Mouse (Mus musculus): ENCODE results near the gene Gm10401.

The Gm10401 gene

DNA sequence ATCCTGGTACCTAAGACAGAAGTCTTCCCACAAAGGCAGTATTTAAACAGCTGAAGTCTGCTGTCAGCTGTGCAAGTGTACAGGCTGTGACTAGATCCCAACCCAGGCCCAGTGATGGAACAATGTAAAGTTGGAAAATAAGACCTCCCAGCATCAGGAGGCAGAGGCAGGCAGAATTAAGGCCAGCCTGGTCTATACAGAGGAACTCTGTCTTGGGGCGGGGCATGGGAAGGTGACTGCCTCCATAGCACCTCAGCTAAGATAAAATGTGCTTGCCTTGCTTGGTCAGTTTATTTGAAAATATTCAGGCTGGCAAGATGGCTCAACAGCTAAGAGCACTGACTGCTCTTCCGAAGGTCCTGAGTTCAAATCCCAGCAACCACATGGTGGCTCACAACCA lies 27.6 kb downstream of the Gm10401 start:
- DNase-seq (ENCODE audit: low spot score in 2 of 2) = no peak

DNA sequence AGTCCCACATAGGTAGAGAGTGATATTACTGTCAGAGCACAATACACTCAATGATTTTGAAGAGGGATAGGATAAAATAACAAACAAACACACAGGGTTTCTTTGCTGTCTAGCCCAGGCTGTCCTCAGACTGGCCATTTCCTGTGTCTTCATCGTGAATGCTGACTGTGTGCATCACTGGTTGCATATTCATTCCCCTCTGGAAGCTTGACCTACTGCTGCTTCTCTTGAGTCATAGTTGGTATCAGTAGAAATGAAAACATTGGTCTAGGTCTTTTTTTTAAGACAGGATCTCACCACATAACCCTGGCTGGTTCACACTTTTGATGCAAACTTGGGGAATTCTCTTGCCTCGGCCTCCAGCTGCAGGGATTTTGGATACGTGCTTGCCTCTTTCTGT lies 28.5 kb downstream of the Gm10401 start:
- DNase-seq (ENCODE audit: low spot score in 2 of 2) = no peak

DNA sequence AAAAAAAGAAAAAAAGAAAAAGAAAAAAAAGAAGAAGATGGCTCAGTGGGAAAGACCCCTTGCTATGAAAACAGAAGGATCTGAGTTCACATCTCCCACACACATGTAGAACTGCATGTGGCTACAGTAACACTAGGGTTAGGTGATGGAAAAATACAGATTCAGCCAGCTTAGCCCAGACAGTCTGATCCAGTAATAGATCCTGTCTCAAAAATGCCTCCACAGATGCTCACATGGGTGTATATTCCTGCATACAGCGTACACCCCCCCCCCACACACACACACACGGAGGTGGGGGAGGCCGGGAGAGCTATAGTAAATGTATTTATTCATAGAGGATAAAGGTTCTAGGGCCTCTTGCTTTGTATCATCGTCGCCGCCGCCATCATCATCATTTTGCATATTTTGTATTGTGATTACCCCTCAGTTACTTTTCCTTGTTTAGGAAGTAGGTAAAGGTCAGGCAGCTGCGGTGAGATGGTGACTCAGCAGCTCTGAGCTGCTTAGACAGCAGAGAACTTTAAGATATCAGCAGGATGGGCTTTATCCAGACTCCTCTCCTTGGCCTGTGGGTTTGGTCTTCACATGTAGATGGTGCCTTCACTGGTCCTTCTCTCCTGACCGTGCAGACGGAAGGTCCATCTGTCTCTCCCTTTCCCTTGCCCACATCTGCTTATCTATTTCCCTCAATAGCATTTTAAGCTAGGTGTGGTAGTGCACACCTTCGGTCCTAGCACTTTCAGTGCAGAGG lies 29.2 kb downstream of the Gm10401 start:
- DNase-seq (ENCODE audit: low spot score in 2 of 2) = no peak

DNA sequence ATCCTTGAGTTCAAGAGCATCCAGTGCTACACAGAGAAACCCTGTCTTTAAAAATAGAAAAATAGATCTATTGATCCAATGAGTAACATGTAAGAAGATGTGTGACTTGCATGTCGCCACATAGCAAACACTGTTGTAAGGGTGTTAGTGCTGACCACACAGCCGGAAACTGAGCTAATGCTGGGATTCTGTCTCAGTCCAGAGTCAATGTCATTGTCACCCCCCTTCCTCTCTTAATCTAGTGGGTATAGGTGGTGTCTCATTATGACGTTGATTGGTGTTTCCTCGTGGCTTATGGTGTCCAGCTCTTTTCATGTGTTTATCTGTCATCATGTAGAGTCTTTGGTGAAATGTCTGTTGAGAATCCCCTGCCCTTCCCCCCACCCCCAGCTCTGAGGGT lies 31.9 kb downstream of the Gm10401 start:
- DNase-seq (ENCODE audit: low spot score in 2 of 2) = no peak

DNA sequence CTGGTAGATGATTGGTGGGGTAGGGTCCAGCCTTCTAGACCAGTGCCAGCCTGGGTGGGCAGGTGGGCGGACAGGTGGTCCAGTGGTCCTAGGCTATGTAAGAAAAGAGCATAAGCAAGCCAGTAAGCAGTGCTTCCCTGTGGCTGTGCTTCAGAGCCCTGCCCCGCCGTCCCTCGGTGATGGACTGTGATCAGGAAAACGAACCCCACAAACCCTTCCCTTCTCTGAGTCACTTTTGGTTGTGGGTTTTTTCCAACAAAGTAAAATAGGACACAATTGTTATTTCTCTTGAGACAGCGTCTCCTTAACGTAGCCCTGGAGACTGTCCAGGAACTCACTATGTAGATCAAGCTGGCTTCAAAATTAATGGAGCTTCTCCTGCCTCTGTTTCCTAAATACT lies 34.7 kb downstream of the Gm10401 start:
- DNase-seq (ENCODE audit: low spot score in 2 of 2) = no peak

DNA sequence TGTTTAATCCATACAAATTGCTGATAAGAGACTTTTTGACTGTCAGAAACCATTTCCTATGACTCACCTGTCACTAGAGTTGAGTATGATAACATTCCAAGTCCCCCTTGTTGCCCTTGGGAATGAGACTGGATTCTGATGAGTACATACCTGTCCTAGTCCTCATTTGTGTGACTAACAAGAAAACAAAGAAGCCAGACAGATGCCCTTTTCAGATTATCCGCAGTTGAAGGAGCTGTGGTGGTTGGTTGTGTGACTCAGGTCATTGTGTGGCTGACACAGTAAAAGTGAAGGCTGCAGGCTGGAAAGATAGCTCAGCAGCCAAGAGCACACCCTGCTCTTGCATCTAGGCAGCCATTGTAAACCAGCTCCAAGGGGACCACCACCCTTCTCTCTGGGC lies 35.5 kb downstream of the Gm10401 start:
- no peak for DNase-seq (ENCODE audit: low spot score in 2 of 2)

DNA sequence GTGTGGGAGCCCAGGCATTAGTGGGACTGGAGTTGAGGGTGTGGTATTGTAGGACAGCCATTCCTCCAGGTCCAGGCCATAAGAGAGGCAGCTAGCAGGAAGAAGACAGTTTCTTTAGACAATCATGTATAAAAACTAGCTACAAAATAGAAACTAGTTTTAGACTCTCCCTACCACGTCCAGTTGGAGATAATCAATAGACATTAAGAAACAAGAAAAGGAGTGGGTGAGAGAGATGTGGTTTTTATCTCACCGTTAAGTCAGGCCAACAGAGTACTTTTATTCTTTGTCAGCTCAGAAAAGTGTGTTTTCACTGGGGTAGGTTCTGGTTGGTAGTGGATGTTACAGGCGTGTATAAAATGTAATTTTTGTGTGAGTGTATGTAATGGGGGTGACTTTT lies 37.1 kb downstream of the Gm10401 start:
- no peak for DNase-seq (ENCODE audit: low spot score in 2 of 2)

DNA sequence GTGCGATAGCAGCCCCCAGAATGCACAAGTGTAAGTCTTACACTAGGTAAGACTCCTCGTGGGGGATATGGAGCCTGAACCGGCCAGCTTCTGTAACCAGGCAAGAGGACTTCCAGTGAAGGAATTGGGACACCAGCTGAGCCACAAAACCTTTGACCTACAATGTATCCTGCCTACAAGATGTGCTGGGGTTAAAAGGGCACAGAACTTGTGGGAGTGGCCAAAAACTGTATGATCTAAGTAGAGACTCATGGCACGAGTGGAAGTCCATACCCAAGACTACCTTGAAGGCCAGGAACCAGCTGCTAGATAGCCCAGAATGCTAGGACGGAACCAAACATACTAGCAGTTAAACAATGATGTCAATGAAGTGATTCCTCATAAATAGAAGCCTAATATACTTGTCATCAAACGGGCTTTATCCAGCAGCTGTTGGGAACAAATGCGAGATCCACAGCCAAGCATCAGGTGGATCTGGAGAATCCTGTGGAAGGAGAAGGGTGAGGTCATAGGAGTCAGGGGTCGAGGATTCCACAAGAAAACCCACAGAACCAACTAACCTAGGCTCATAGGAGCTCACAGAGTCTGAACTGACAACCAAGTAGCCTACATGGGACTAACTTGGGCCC lies 37.9 kb downstream of the Gm10401 start:
- no peak for DNase-seq (ENCODE audit: low spot score in 2 of 2)

DNA sequence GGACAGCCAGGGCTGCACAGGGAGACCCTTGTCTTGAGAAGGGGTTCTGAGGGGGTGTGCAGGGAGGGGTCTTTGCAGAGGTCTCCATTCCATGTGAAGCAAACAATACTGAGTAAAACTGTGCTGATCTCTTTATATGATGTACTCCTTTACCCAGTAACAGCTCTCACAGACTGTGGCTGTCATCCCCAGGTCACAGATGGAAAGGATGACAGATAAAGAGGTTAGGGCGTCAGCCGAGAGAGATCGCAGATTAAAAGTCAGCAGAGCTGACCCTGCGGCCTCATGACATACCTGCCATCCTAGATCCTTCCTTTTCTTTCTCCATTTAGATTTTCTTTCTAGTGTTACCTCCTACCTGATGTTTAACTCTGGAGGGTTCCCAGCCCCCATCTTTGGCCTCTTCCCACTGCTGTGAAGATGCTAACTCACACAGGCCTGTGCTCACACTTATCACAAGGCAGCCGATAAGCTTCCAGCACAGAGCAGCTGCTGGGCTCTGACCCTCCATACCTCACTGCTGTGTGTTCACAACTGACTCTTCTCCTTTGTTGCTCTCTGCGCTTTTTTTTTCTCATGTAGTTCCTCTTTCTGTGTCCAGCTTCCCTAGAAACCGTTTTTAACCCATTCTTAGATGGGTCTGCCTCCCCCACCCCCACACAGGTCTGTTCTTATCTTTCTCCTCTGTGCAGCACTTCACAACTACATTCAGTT lies 39.4 kb downstream of the Gm10401 start:
- no peak for DNase-seq (ENCODE audit: low spot score in 2 of 2)

DNA sequence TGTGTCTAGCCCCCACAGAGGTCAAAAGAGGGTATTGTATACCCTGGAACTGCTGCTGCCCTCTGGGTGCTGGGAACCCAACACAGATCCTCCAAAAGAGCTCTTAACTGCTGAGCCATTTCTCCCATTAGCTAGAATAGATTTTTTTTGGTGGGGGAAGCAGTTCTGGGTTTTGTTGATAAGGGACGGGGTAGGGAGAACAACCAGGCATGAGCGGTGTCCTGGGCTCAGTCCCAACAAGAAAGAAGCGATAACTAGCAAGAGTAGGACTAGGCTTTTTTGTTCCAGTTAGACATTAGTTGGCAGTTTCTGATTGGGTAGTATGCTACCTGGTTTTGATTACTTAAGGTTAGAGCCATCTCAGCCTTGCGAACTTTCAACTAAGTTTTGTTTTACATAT lies 40.9 kb downstream of the Gm10401 start:
- DNase-seq (ENCODE audit: low spot score in 2 of 2) = no peak

DNA sequence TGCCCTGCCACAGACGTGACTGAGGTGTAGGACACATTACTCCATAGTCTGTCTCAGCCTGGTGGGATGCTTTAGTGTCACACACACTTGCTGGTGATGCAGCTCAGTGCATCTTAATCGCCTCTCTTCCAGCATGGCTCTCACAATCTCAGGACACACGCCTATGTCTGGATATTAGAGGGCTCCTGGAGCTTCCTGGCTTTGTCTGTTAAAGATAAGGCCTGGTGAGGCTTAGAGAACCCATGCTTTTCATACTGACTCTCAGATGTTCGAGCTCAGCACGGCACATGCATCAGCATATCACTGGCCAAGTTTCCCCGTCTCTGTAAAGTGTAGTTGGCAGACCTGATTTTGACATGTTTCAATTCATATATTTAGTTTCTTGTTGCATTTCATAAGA lies 42.7 kb downstream of the Gm10401 start:
- DNase-seq (ENCODE audit: low spot score in 2 of 2) = no peak

DNA sequence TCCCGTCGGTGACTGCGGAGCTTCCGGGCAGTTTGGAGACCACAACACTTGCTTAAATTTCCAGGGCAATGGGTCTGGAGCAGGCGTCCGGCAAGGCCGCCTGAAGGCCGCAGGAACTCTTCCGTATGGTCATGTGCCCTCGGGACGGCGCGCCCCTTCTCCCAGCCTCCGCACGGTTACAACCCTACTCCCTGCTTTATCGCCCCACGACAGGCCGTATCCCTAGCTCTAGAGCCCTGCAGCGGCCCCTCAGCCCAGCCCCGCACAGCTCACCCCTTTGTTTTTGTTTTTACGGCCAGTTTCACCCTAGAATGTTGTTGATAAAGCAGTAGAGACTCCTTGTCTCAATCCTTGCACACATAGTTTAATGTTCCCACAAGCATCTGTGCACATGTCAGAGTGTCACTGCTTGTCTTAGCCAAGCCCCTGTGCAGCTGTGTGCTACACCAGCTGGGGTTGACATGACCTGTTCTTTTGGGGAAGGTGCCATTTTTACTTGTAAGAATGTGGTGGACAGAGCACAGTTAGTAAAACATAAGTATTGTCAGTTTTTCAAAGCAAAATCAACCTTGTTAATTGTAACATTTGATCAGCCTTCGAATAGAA lies 44.2 kb downstream of the Gm10401 start:
- DNase-seq (ENCODE audit: low spot score in 2 of 2) = no peak

DNA sequence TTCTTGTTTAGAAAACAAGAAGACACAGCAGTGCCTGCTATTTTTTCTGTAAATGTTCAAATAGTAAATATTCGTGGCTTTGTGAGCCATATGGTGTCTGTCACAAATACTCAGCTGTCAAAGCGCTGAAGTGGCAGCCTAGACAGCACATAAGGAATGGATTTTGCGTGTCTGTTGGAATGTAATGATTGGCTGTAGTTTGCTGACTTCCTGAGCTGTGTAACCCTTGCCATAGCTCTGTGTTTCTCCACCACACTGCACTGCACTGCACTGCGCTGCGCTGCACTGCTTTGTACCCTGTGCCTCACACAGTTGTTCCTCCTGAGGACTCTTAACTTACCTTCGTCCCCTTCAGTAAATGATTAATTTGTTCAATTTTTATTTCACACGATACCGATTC lies 45.5 kb downstream of the Gm10401 start:
- DNase-seq (ENCODE audit: low spot score in 2 of 2) = no peak

DNA sequence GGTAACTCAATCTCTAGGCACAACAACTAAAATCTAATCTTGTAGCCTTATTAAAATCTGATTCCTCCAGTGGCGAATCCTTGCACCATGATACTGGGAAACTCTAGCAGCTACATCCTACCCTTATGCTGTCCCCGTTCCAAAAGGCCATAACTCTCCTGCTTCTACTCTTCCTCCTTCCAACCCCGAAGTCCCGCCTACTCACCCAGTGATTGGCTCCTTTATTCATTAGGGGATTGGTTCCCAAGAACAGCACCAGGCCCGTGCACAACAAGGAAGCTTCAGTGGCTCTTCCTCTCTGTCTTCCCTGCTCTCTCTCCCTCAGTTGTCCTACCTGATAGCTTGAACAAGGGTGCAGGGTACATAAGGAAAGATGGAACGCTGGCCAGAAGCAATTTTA lies 47.3 kb downstream of the Gm10401 start:
- DNase-seq (ENCODE audit: low spot score in 2 of 2) = no peak

DNA sequence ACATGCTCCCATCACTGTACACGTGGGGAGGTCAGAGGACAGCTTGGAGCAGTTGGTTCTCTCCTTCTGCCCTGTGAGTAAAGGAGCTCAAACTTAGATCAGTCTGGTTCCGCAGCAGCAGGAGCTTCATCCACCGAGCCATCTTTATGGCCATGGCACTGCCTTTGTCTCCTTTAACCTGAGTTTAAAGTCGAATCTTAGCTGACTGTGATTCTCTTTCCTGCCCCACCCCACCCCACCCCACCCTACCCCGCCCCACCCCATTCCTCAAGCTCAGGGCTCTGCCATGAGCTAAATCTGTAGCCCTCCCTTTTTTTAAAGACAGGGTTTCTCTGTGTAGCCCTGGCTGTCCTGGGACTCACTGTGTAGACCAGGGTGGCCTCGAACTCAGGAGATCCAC lies 48.4 kb downstream of the Gm10401 start:
- no peak for DNase-seq (ENCODE audit: low spot score in 2 of 2)
